Mouse (Mus musculus): ENCODE measurements around the gene Sult1a1.

DNA sequence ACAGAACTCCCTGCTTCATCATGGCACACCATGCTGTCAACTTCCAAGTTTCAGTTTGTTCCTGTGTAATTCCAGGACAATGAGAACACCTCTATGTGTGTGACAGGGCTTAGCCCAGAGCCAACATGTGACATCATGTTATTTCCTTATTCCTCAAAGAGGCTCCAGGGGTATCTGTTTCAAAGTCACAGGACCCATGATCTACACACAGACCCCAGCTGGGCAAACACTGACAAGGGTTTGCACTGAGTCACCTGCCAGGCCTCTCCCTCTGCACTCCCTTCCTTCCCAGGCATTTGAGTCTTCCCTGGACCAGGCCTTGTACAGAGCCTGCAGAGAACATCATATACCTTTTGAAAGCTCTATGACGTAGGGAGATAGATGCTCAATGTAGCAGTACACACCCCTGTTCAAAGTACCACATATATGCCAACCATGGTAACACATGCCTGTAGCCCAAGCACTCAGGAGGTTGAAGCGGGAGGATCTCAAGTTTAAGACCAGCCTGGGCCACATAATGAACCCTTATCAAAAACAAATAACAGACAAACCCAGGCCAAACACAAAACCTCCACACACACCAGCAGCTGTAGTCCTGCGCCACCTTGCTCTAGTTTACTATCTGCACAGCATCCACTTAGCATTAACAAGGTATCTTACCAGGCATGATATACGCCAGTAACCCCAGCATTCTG, 45.3 kb downstream of the Sult1a1 start, which contains the start of gene Nupr1:
- TF ChIP-seq CTCF (conservative IDR thresholded peaks at IDR 0.05; ENCODE audit: low read length), result no peak
- TF ChIP-seq POU5F1 (IDR thresholded peaks at IDR 0.05; ENCODE audit: borderline replicate concordance, low read length), result no peak

All from E14TG2a.4 (cell line).